Mouse (Mus musculus): ENCODE data around the gene Oas1h. TPM values are rescaled to one million over a fixed set of nuclear protein-coding genes. Genes with fewer than 3 reads are reported as not detected.

Gene Oas1h
- polyA plus RNA-seq, 1 experiment from 2014 or later = not detected

GRCm38 (mm10) chr5:120844713-120845112, 16.5 kb upstream of the Oas1h start:
- WGBS = 74% methylated on average over 3 of the region's 3 CpGs

GRCm38 (mm10) chr5:120847067-120847466, 14.2 kb upstream of the Oas1h start, which contains the start of gene Oas1f:
Gene Oas1f, plus strand, starts transcription at chr5:120847367.
- Histone ChIP-seq H3K9me3 (ENCODE audit: control insufficient read depth, low read length) (no peaks in the 10 kb centered on the region), H3K4me2 (ENCODE audit: low read depth, low read length) (no peak within 1 kb of the TSS), H3K27me3 (ENCODE audit: control insufficient read depth, insufficient read depth, low read length) (no peaks in the 10 kb centered on the region), H3K27ac (ENCODE audit: low read depth, low read length) (no peak within 1 kb of the TSS), H3K36me3 (ENCODE audit: control insufficient read depth, insufficient read depth, low read length) (no peaks in the 10 kb centered on the region), H3K4me1 (ENCODE audit: control insufficient read depth, insufficient read depth, low read length) (no peaks in the 10 kb centered on the region), H3K4me3 (ENCODE audit: low read depth, low read length) (no peak within 1 kb of the TSS), H3K9ac (replicated peaks; ENCODE audit: low read depth, low read length) (no peak within 1 kb of the TSS)
- WGBS = 72% methylated on average over 4 of the region's 4 CpGs
- ATAC-seq (ENCODE audit: low read depth) = no peak

More at GRCm38 (mm10) chr5:120844713-120845112, 16.5 kb upstream of the Oas1h start:
- H3K4me1 ChIP-seq (ENCODE audit: control insufficient read depth, insufficient read depth, low read length) = no peaks in the 10 kb centered on the region
- H3K27ac ChIP-seq (ENCODE audit: low read depth, low read length) = no peak overlapping the region
- no peak overlapping the region for H3K9ac ChIP-seq (replicated peaks; ENCODE audit: low read depth, low read length)
- no peak overlapping the region for H3K4me3 ChIP-seq (ENCODE audit: low read depth, low read length)
- H3K4me2 ChIP-seq (ENCODE audit: low read depth, low read length) = no peak overlapping the region
- no peak for ATAC-seq (ENCODE audit: low read depth)
- no peaks in the 10 kb centered on the region for H3K9me3 ChIP-seq (ENCODE audit: control insufficient read depth, low read length)
- H3K27me3 ChIP-seq (ENCODE audit: control insufficient read depth, insufficient read depth, low read length) = no peaks in the 10 kb centered on the region
- no peaks in the 10 kb centered on the region for H3K36me3 ChIP-seq (ENCODE audit: control insufficient read depth, insufficient read depth, low read length)

- H3K9ac ChIP-seq (replicated peaks; ENCODE audit: low read depth, low read length) = no peak overlapping the region
- no peaks in the 10 kb centered on the region for H3K9me3 ChIP-seq (ENCODE audit: control insufficient read depth, low read length)
- no peaks in the 10 kb centered on the region for H3K36me3 ChIP-seq (ENCODE audit: control insufficient read depth, insufficient read depth, low read length)
- no peak overlapping the region for H3K27ac ChIP-seq (ENCODE audit: low read depth, low read length)
- H3K27me3 ChIP-seq (ENCODE audit: control insufficient read depth, insufficient read depth, low read length) = no peaks in the 10 kb centered on the region
- no peak overlapping the region for H3K4me3 ChIP-seq (ENCODE audit: low read depth, low read length)
- H3K4me2 ChIP-seq (ENCODE audit: low read depth, low read length) = no peak overlapping the region
- no peaks in the 10 kb centered on the region for H3K4me1 ChIP-seq (ENCODE audit: control insufficient read depth, insufficient read depth, low read length)
- WGBS = 69% methylated on average over 3 of the region's 3 CpGs
- ATAC-seq (ENCODE audit: low read depth) = no peak
Observed at GRCm38 (mm10) chr5:120849601-120850136, 11.6 kb upstream of the Oas1h start.

- no peak overlapping the region for H3K4me3 ChIP-seq (ENCODE audit: low read depth, low read length)
- no peak overlapping the region for H3K27ac ChIP-seq (ENCODE audit: low read depth, low read length)
- no peak overlapping the region for H3K9ac ChIP-seq (replicated peaks; ENCODE audit: low read depth, low read length)
- 75% methylated on average over 2 of the region's 2 CpGs for whole genome bisulfite sequencing
- no peak for ATAC-seq (ENCODE audit: low read depth)
- H3K9me3 ChIP-seq (ENCODE audit: control insufficient read depth, low read length) = no peaks in the 10 kb centered on the region
- no peaks in the 10 kb centered on the region for H3K27me3 ChIP-seq (ENCODE audit: control insufficient read depth, insufficient read depth, low read length)
- H3K4me1 ChIP-seq (ENCODE audit: control insufficient read depth, insufficient read depth, low read length) = no peaks in the 10 kb centered on the region
- no peak overlapping the region for H3K4me2 ChIP-seq (ENCODE audit: low read depth, low read length)
- H3K36me3 ChIP-seq (ENCODE audit: control insufficient read depth, insufficient read depth, low read length) = no peaks in the 10 kb centered on the region
Observed at GRCm38 (mm10) chr5:120859241-120859640, 2.0 kb upstream of the Oas1h start.

- H3K27ac ChIP-seq (ENCODE audit: low read depth, low read length) = no peak overlapping the region
- H3K27me3 ChIP-seq (ENCODE audit: control insufficient read depth, insufficient read depth, low read length) = no peaks in the 10 kb centered on the region
- H3K4me1 ChIP-seq (ENCODE audit: control insufficient read depth, insufficient read depth, low read length) = no peaks in the 10 kb centered on the region
- H3K4me3 ChIP-seq (ENCODE audit: low read depth, low read length) = no peak overlapping the region
- 73% methylated on average over 3 of the region's 3 CpGs for WGBS
- H3K36me3 ChIP-seq (ENCODE audit: control insufficient read depth, insufficient read depth, low read length) = no peaks in the 10 kb centered on the region
- no peak overlapping the region for H3K9ac ChIP-seq (replicated peaks; ENCODE audit: low read depth, low read length)
- no peak overlapping the region for H3K4me2 ChIP-seq (ENCODE audit: low read depth, low read length)
- H3K9me3 ChIP-seq (ENCODE audit: control insufficient read depth, low read length) = no peaks in the 10 kb centered on the region
- no peak for ATAC-seq (ENCODE audit: low read depth)
Observed at GRCm38 (mm10) chr5:120865336-120865860, 4.2 kb downstream of the Oas1h start.

- Histone ChIP-seq H3K9me3 (ENCODE audit: control insufficient read depth, low read length) (no peaks in the 10 kb centered on the region), H3K27me3 (ENCODE audit: control insufficient read depth, insufficient read depth, low read length) (no peaks in the 10 kb centered on the region), H3K4me3 (ENCODE audit: low read depth, low read length) (no peak overlapping the region), H3K27ac (ENCODE audit: low read depth, low read length) (no peak overlapping the region), H3K36me3 (ENCODE audit: control insufficient read depth, insufficient read depth, low read length) (no peaks in the 10 kb centered on the region), H3K4me1 (ENCODE audit: control insufficient read depth, insufficient read depth, low read length) (no peaks in the 10 kb centered on the region), H3K4me2 (ENCODE audit: low read depth, low read length) (no peak overlapping the region), H3K9ac (replicated peaks; ENCODE audit: low read depth, low read length) (no peak overlapping the region)
- no peak for ATAC-seq (ENCODE audit: low read depth)
- WGBS = 77% methylated on average over 7 of the region's 7 CpGs
Observed at GRCm38 (mm10) chr5:120869436-120870015, 8.3 kb downstream of the Oas1h start.

GRCm38 (mm10) chr5:120870081-120870480, 8.9 kb downstream of the Oas1h start:
- ATAC-seq (ENCODE audit: low read depth) = no peak
- no peaks in the 10 kb centered on the region for H3K4me1 ChIP-seq (ENCODE audit: control insufficient read depth, insufficient read depth, low read length)
- H3K9me3 ChIP-seq (ENCODE audit: control insufficient read depth, low read length) = no peaks in the 10 kb centered on the region
- H3K27me3 ChIP-seq (ENCODE audit: control insufficient read depth, insufficient read depth, low read length) = no peaks in the 10 kb centered on the region
- H3K36me3 ChIP-seq (ENCODE audit: control insufficient read depth, insufficient read depth, low read length) = no peaks in the 10 kb centered on the region
- H3K4me3 ChIP-seq (ENCODE audit: low read depth, low read length) = no peak overlapping the region
- H3K27ac ChIP-seq (ENCODE audit: low read depth, low read length) = no peak overlapping the region
- no peak overlapping the region for H3K9ac ChIP-seq (replicated peaks; ENCODE audit: low read depth, low read length)
- WGBS = 58% methylated on average over 3 of the region's 3 CpGs
- no peak overlapping the region for H3K4me2 ChIP-seq (ENCODE audit: low read depth, low read length)

GRCm38 (mm10) chr5:120870782-120871181, 9.6 kb downstream of the Oas1h start:
- no peaks in the 10 kb centered on the region for H3K36me3 ChIP-seq (ENCODE audit: control insufficient read depth, insufficient read depth, low read length)
- 76% methylated on average over 7 of the region's 7 CpGs for WGBS
- no peaks in the 10 kb centered on the region for H3K4me1 ChIP-seq (ENCODE audit: control insufficient read depth, insufficient read depth, low read length)
- H3K4me2 ChIP-seq (ENCODE audit: low read depth, low read length) = no peak overlapping the region
- no peaks in the 10 kb centered on the region for H3K9me3 ChIP-seq (ENCODE audit: control insufficient read depth, low read length)
- H3K9ac ChIP-seq (replicated peaks; ENCODE audit: low read depth, low read length) = no peak overlapping the region
- no peaks in the 10 kb centered on the region for H3K27me3 ChIP-seq (ENCODE audit: control insufficient read depth, insufficient read depth, low read length)
- no peak overlapping the region for H3K4me3 ChIP-seq (ENCODE audit: low read depth, low read length)
- no peak for ATAC-seq (ENCODE audit: low read depth)
- H3K27ac ChIP-seq (ENCODE audit: low read depth, low read length) = no peak overlapping the region

GRCm38 (mm10) chr5:120871469-120871868, 10.2 kb downstream of the Oas1h start:
- Histone ChIP-seq H3K27me3 (ENCODE audit: control insufficient read depth, insufficient read depth, low read length) (no peaks in the 10 kb centered on the region), H3K9me3 (ENCODE audit: control insufficient read depth, low read length) (no peaks in the 10 kb centered on the region), H3K4me2 (ENCODE audit: low read depth, low read length) (no peak overlapping the region), H3K4me3 (ENCODE audit: low read depth, low read length) (no peak overlapping the region), H3K27ac (ENCODE audit: low read depth, low read length) (no peak overlapping the region), H3K9ac (replicated peaks; ENCODE audit: low read depth, low read length) (no peak overlapping the region), H3K4me1 (ENCODE audit: control insufficient read depth, insufficient read depth, low read length) (no peaks in the 10 kb centered on the region), H3K36me3 (ENCODE audit: control insufficient read depth, insufficient read depth, low read length) (no peaks in the 10 kb centered on the region)
- WGBS = 70% methylated on average over 2 of the region's 2 CpGs
- ATAC-seq (ENCODE audit: low read depth) = no peak
